Mouse (Mus musculus): ENCODE results near the gene Ncmap. TPM values are rescaled to one million over a fixed set of nuclear protein-coding genes. Genes with fewer than 3 reads are reported as not detected.
A peak's percentile ranks its signal among the peaks of the same experiment; 100 is the strongest.

The Ncmap gene
- polyA plus RNA-seq, 1 experiment from 2014 or later: 0.14 TPM

- H3K27ac ChIP-seq (ENCODE audit: low read depth): no peak overlapping the region
- ATAC-seq (peak; percentile 60), DNase-seq (peak; percentile 77)
- no peaks in the 10 kb centered on the region for H3K4me1 ChIP-seq (ENCODE audit: insufficient read depth)
- H3K27me3 ChIP-seq (ENCODE audit: insufficient read depth, low read length): no peaks in the 10 kb centered on the region
- WGBS (ENCODE audit: insufficient replicate concordance): 33% methylated on average over 4 of the region's 4 CpGs
- no peak overlapping the region for H3K4me3 ChIP-seq (ENCODE audit: low read depth, low read length)
- H3K36me3 ChIP-seq (replicated peaks; ENCODE audit: insufficient read depth, low read length): no peaks in the 10 kb centered on the region
- no peak overlapping the region for H3K4me2 ChIP-seq (ENCODE audit: low read depth, low read length)
- no peaks in the 10 kb centered on the region for H3K9me3 ChIP-seq (ENCODE audit: low read length)
- TF ChIP-seq EP300 (IDR thresholded peaks at IDR 0.05; ENCODE audit: low read depth) (no peak), CTCF (IDR thresholded peaks at IDR 0.05; ENCODE audit: low read depth) (peak; percentile 94)
- no peak overlapping the region for H3K9ac ChIP-seq (replicated peaks)
These were observed 13.6 kb upstream of the Ncmap start for GRCm38 (mm10) chr4:135411633-135412032.

- ATAC-seq: peak; percentile 17; the same call in 1 of the 2 replicates
- H3K9me3 ChIP-seq (ENCODE audit: low read length): no peaks in the 10 kb centered on the region
- no peak for TF ChIP-seq CTCF (IDR thresholded peaks at IDR 0.05; ENCODE audit: low read depth)
- TF ChIP-seq EP300 (IDR thresholded peaks at IDR 0.05; ENCODE audit: low read depth): no peak
- no peaks in the 10 kb centered on the region for H3K36me3 ChIP-seq (replicated peaks; ENCODE audit: insufficient read depth, low read length)
- H3K27ac ChIP-seq (ENCODE audit: low read depth): no peak overlapping the region
- peak; percentile 53 for DNase-seq
- H3K27me3 ChIP-seq (ENCODE audit: insufficient read depth, low read length): no peaks in the 10 kb centered on the region
- H3K4me1 ChIP-seq (ENCODE audit: insufficient read depth): peaks cover 6% of the 10 kb centered on the region
- H3K4me3 ChIP-seq (ENCODE audit: low read depth, low read length): no peak overlapping the region
- WGBS (ENCODE audit: insufficient replicate concordance): 58% methylated on average over 5 of the region's 5 CpGs
- no peak overlapping the region for H3K9ac ChIP-seq (replicated peaks)
- no peak overlapping the region for H3K4me2 ChIP-seq (ENCODE audit: low read depth, low read length)
These were observed 8.2 kb upstream of the Ncmap start for GRCm38 (mm10) chr4:135406180-135406579.

GRCm38 (mm10) chr4:135404916-135405315, 6.9 kb upstream of the Ncmap start:
- 74% methylated on average over 2 of the region's 2 CpGs for WGBS (ENCODE audit: insufficient replicate concordance)
- no peak for TF ChIP-seq EP300 (IDR thresholded peaks at IDR 0.05; ENCODE audit: low read depth)
- TF ChIP-seq CTCF (IDR thresholded peaks at IDR 0.05; ENCODE audit: low read depth): no peak
- Histone ChIP-seq H3K9me3 (ENCODE audit: low read length) (no peaks in the 10 kb centered on the region), H3K27ac (ENCODE audit: low read depth) (no peak overlapping the region), H3K9ac (replicated peaks) (no peak overlapping the region), H3K27me3 (ENCODE audit: insufficient read depth, low read length) (no peaks in the 10 kb centered on the region), H3K36me3 (replicated peaks; ENCODE audit: insufficient read depth, low read length) (no peaks in the 10 kb centered on the region), H3K4me2 (ENCODE audit: low read depth, low read length) (no peak overlapping the region), H3K4me1 (ENCODE audit: insufficient read depth) (peaks cover 6% of the 10 kb centered on the region), H3K4me3 (ENCODE audit: low read depth, low read length) (no peak overlapping the region)
- DNase-seq (no peak), ATAC-seq (no peak)

- Histone ChIP-seq H3K9ac (replicated peaks) (no peak overlapping the region), H3K36me3 (replicated peaks; ENCODE audit: insufficient read depth, low read length) (no peaks in the 10 kb centered on the region), H3K4me2 (ENCODE audit: low read depth, low read length) (no peak overlapping the region), H3K4me1 (ENCODE audit: insufficient read depth) (peaks cover 6% of the 10 kb centered on the region), H3K9me3 (ENCODE audit: low read length) (no peaks in the 10 kb centered on the region), H3K4me3 (ENCODE audit: low read depth, low read length) (no peak overlapping the region), H3K27me3 (ENCODE audit: insufficient read depth, low read length) (no peaks in the 10 kb centered on the region), H3K27ac (ENCODE audit: low read depth) (no peak overlapping the region)
- 78% methylated on average over 10 of the region's 10 CpGs for WGBS (ENCODE audit: insufficient replicate concordance)
- TF ChIP-seq EP300 (IDR thresholded peaks at IDR 0.05; ENCODE audit: low read depth) (no peak), CTCF (IDR thresholded peaks at IDR 0.05; ENCODE audit: low read depth) (no peak)
- ATAC-seq (no peak), DNase-seq (no peak)
These were observed 6.0 kb upstream of the Ncmap start for GRCm38 (mm10) chr4:135404048-135404447.

GRCm38 (mm10) chr4:135401881-135402280, 3.9 kb upstream of the Ncmap start:
- 50% methylated on average over 7 of the region's 7 CpGs for WGBS (ENCODE audit: insufficient replicate concordance)
- Histone ChIP-seq H3K27ac (ENCODE audit: low read depth) (no peak overlapping the region), H3K36me3 (replicated peaks; ENCODE audit: insufficient read depth, low read length) (no peaks in the 10 kb centered on the region), H3K27me3 (ENCODE audit: insufficient read depth, low read length) (peaks cover 19% of the 10 kb centered on the region), H3K4me2 (ENCODE audit: low read depth, low read length) (no peak overlapping the region), H3K9ac (replicated peaks) (no peak overlapping the region), H3K4me3 (ENCODE audit: low read depth, low read length) (no peak overlapping the region), H3K9me3 (ENCODE audit: low read length) (no peaks in the 10 kb centered on the region), H3K4me1 (ENCODE audit: insufficient read depth) (peaks cover 9% of the 10 kb centered on the region)
- DNase-seq (no peak), ATAC-seq (no peak)
- TF ChIP-seq CTCF (IDR thresholded peaks at IDR 0.05; ENCODE audit: low read depth) (no peak), EP300 (IDR thresholded peaks at IDR 0.05; ENCODE audit: low read depth) (no peak)

- Histone ChIP-seq H3K4me3 (ENCODE audit: low read depth, low read length) (peak overlapping the region; percentile 6; the same call in 1 of the 2 replicates), H3K9ac (replicated peaks) (no peak overlapping the region)
- ATAC-seq: no peak
These were observed 476 bp downstream of the Ncmap start for GRCm38 (mm10) chr4:135397551-135397950.

More at GRCm38 (mm10) chr4:135397551-135397950, 476 bp downstream of the Ncmap start:
- 0 out of 2 replicates have a peak overlapping the region, but pooled peaks have one; percentile 42 for H3K4me2 ChIP-seq (ENCODE audit: low read depth, low read length)
- DNase-seq: no peak
- no peak overlapping the region for H3K27ac ChIP-seq (ENCODE audit: low read depth)
- H3K36me3 ChIP-seq (replicated peaks; ENCODE audit: insufficient read depth, low read length): no peaks in the 10 kb centered on the region
- H3K27me3 ChIP-seq (ENCODE audit: insufficient read depth, low read length): peaks cover 30% of the 10 kb centered on the region
- H3K4me1 ChIP-seq (ENCODE audit: insufficient read depth): 0 out of 2 replicates have a peak, but pooled peaks cover 3% of the 10 kb centered on the region
- H3K9me3 ChIP-seq (ENCODE audit: low read length): no peaks in the 10 kb centered on the region
- WGBS (ENCODE audit: insufficient replicate concordance): 8% methylated on average over 15 of the region's 16 CpGs
- no peak for TF ChIP-seq CTCF (IDR thresholded peaks at IDR 0.05; ENCODE audit: low read depth)
- no peak for TF ChIP-seq EP300 (IDR thresholded peaks at IDR 0.05; ENCODE audit: low read depth)
